Mouse (Mus musculus): ENCODE measurements around the gene Plagl1. TPM values are rescaled to one million over a fixed set of nuclear protein-coding genes. Genes with fewer than 3 reads are reported as not detected.

The Plagl1 gene
- polyA plus RNA-seq, 1 experiment from 2014 or later, result 11.3 TPM

GRCm38 (mm10) chr10:13119300-13119699 is 59.0 kb downstream of the Plagl1 start:
- H3K9ac ChIP-seq (replicated peaks), result no peak overlapping the region
- H3K4me3 ChIP-seq (ENCODE audit: low read depth, low read length), result no peak overlapping the region
- H3K4me2 ChIP-seq (ENCODE audit: low read depth, low read length), result no peak overlapping the region
- H3K4me1 ChIP-seq (ENCODE audit: insufficient read depth), result no peaks in the 10 kb centered on the region
- 29% methylated on average over 2 of the region's 2 CpGs for WGBS (ENCODE audit: insufficient replicate concordance)
- no peak overlapping the region for H3K27ac ChIP-seq (ENCODE audit: low read depth)
- no peaks in the 10 kb centered on the region for H3K9me3 ChIP-seq (ENCODE audit: low read length)
- DNase-seq (no peak), ATAC-seq (no peak)
- TF ChIP-seq CTCF (IDR thresholded peaks at IDR 0.05; ENCODE audit: low read depth) (no peak), EP300 (IDR thresholded peaks at IDR 0.05; ENCODE audit: low read depth) (no peak)
- H3K36me3 ChIP-seq (replicated peaks; ENCODE audit: insufficient read depth, low read length), result no peaks in the 10 kb centered on the region
- no peaks in the 10 kb centered on the region for H3K27me3 ChIP-seq (ENCODE audit: insufficient read depth, low read length)

GRCm38 (mm10) chr10:13125811-13126210 is 65.5 kb downstream of the Plagl1 start:
- Histone ChIP-seq H3K27ac (ENCODE audit: low read depth) (no peak overlapping the region), H3K4me2 (ENCODE audit: low read depth, low read length) (no peak overlapping the region), H3K9me3 (ENCODE audit: low read length) (no peaks in the 10 kb centered on the region), H3K36me3 (replicated peaks; ENCODE audit: insufficient read depth, low read length) (no peaks in the 10 kb centered on the region), H3K27me3 (ENCODE audit: insufficient read depth, low read length) (no peaks in the 10 kb centered on the region), H3K4me1 (ENCODE audit: insufficient read depth) (no peaks in the 10 kb centered on the region), H3K9ac (replicated peaks) (no peak overlapping the region), H3K4me3 (ENCODE audit: low read depth, low read length) (no peak overlapping the region)
- TF ChIP-seq EP300 (IDR thresholded peaks at IDR 0.05; ENCODE audit: low read depth) (no peak), CTCF (IDR thresholded peaks at IDR 0.05; ENCODE audit: low read depth) (no peak)
- DNase-seq (no peak), ATAC-seq (no peak)
- WGBS (ENCODE audit: insufficient replicate concordance), result 60% methylated on average over 3 of the region's 3 CpGs

- TF ChIP-seq CTCF (IDR thresholded peaks at IDR 0.05; ENCODE audit: low read depth) (peak; percentile 29), EP300 (IDR thresholded peaks at IDR 0.05; ENCODE audit: low read depth) (no peak)
- H3K27me3 ChIP-seq (ENCODE audit: insufficient read depth, low read length), result no peaks in the 10 kb centered on the region
- H3K4me1 ChIP-seq (ENCODE audit: insufficient read depth), result no peaks in the 10 kb centered on the region
- WGBS (ENCODE audit: insufficient replicate concordance), result 74% methylated on average over 13 of the region's 13 CpGs
- DNase-seq, result no peak
- no peaks in the 10 kb centered on the region for H3K36me3 ChIP-seq (replicated peaks; ENCODE audit: insufficient read depth, low read length)
- ATAC-seq, result no peak
- H3K27ac ChIP-seq (ENCODE audit: low read depth), result no peak overlapping the region
- no peak overlapping the region for H3K4me2 ChIP-seq (ENCODE audit: low read depth, low read length)
- no peaks in the 10 kb centered on the region for H3K9me3 ChIP-seq (ENCODE audit: low read length)
- no peak overlapping the region for H3K4me3 ChIP-seq (ENCODE audit: low read depth, low read length)
- no peak overlapping the region for H3K9ac ChIP-seq (replicated peaks)
Observed at GRCm38 (mm10) chr10:13127335-13127734, 67.0 kb downstream of the Plagl1 start.

GRCm38 (mm10) chr10:13127946-13128345 is 67.6 kb downstream of the Plagl1 start:
- Histone ChIP-seq H3K27me3 (ENCODE audit: insufficient read depth, low read length) (no peaks in the 10 kb centered on the region), H3K9me3 (ENCODE audit: low read length) (no peaks in the 10 kb centered on the region), H3K27ac (ENCODE audit: low read depth) (no peak overlapping the region), H3K4me3 (ENCODE audit: low read depth, low read length) (no peak overlapping the region), H3K36me3 (replicated peaks; ENCODE audit: insufficient read depth, low read length) (no peaks in the 10 kb centered on the region), H3K4me1 (ENCODE audit: insufficient read depth) (no peaks in the 10 kb centered on the region), H3K4me2 (ENCODE audit: low read depth, low read length) (no peak overlapping the region), H3K9ac (replicated peaks) (no peak overlapping the region)
- no peak for TF ChIP-seq CTCF (IDR thresholded peaks at IDR 0.05; ENCODE audit: low read depth)
- TF ChIP-seq EP300 (IDR thresholded peaks at IDR 0.05; ENCODE audit: low read depth), result no peak
- 80% methylated on average over 7 of the region's 7 CpGs for WGBS (ENCODE audit: insufficient replicate concordance)
- DNase-seq (no peak), ATAC-seq (no peak)

- H3K4me2 ChIP-seq (ENCODE audit: low read depth, low read length), result no peak overlapping the region
- no peaks in the 10 kb centered on the region for H3K27me3 ChIP-seq (ENCODE audit: insufficient read depth, low read length)
- no peak overlapping the region for H3K9ac ChIP-seq (replicated peaks)
- DNase-seq (no peak), ATAC-seq (no peak)
- no peaks in the 10 kb centered on the region for H3K4me1 ChIP-seq (ENCODE audit: insufficient read depth)
- WGBS (ENCODE audit: insufficient replicate concordance), result 80% methylated on average over 4 of the region's 4 CpGs
- H3K36me3 ChIP-seq (replicated peaks; ENCODE audit: insufficient read depth, low read length), result no peaks in the 10 kb centered on the region
- TF ChIP-seq EP300 (IDR thresholded peaks at IDR 0.05; ENCODE audit: low read depth) (no peak), CTCF (IDR thresholded peaks at IDR 0.05; ENCODE audit: low read depth) (no peak)
- no peak overlapping the region for H3K27ac ChIP-seq (ENCODE audit: low read depth)
- H3K4me3 ChIP-seq (ENCODE audit: low read depth, low read length), result no peak overlapping the region
- no peaks in the 10 kb centered on the region for H3K9me3 ChIP-seq (ENCODE audit: low read length)
Observed at GRCm38 (mm10) chr10:13133850-13134249, 73.5 kb downstream of the Plagl1 start.

- H3K4me2 ChIP-seq (ENCODE audit: low read depth, low read length), result no peak overlapping the region
- WGBS (ENCODE audit: insufficient replicate concordance), result 84% methylated on average over 7 of the region's 7 CpGs
- H3K27me3 ChIP-seq (ENCODE audit: insufficient read depth, low read length), result no peaks in the 10 kb centered on the region
- DNase-seq (no peak), ATAC-seq (no peak)
- no peak overlapping the region for H3K4me3 ChIP-seq (ENCODE audit: low read depth, low read length)
- no peak for TF ChIP-seq CTCF (IDR thresholded peaks at IDR 0.05; ENCODE audit: low read depth)
- TF ChIP-seq EP300 (IDR thresholded peaks at IDR 0.05; ENCODE audit: low read depth), result no peak
- no peaks in the 10 kb centered on the region for H3K9me3 ChIP-seq (ENCODE audit: low read length)
- H3K9ac ChIP-seq (replicated peaks), result no peak overlapping the region
- H3K4me1 ChIP-seq (ENCODE audit: insufficient read depth), result no peaks in the 10 kb centered on the region
- no peaks in the 10 kb centered on the region for H3K36me3 ChIP-seq (replicated peaks; ENCODE audit: insufficient read depth, low read length)
- H3K27ac ChIP-seq (ENCODE audit: low read depth), result no peak overlapping the region
Observed at GRCm38 (mm10) chr10:13135276-13135675, 75.0 kb downstream of the Plagl1 start.

- no peaks in the 10 kb centered on the region for H3K9me3 ChIP-seq (ENCODE audit: low read length)
- no peak overlapping the region for H3K27ac ChIP-seq (ENCODE audit: low read depth)
- H3K4me3 ChIP-seq (ENCODE audit: low read depth, low read length), result no peak overlapping the region
- no peaks in the 10 kb centered on the region for H3K27me3 ChIP-seq (ENCODE audit: insufficient read depth, low read length)
- TF ChIP-seq CTCF (IDR thresholded peaks at IDR 0.05; ENCODE audit: low read depth) (no peak), EP300 (IDR thresholded peaks at IDR 0.05; ENCODE audit: low read depth) (no peak)
- H3K4me2 ChIP-seq (ENCODE audit: low read depth, low read length), result no peak overlapping the region
- H3K9ac ChIP-seq (replicated peaks), result no peak overlapping the region
- WGBS (ENCODE audit: insufficient replicate concordance), result 87% methylated on average over 7 of the region's 7 CpGs
- ATAC-seq (no peak), DNase-seq (no peak)
- no peaks in the 10 kb centered on the region for H3K4me1 ChIP-seq (ENCODE audit: insufficient read depth)
- no peaks in the 10 kb centered on the region for H3K36me3 ChIP-seq (replicated peaks; ENCODE audit: insufficient read depth, low read length)
Observed at GRCm38 (mm10) chr10:13135751-13136150, 75.4 kb downstream of the Plagl1 start.
